Mouse (Mus musculus) liver, adult (tissue): Measurements from ENCODE around the gene Rnf187.

Experiments used
- GATA4 ChIP-seq: IDR thresholded peaks from 2 replicates; pipeline ENCODE4 v1.6.1; 2014; ENCODE audit warnings: mild to moderate bottlenecking, low read length; ENCODE audit not compliant: insufficient replicate concordance

The Rnf187 gene

DNA sequence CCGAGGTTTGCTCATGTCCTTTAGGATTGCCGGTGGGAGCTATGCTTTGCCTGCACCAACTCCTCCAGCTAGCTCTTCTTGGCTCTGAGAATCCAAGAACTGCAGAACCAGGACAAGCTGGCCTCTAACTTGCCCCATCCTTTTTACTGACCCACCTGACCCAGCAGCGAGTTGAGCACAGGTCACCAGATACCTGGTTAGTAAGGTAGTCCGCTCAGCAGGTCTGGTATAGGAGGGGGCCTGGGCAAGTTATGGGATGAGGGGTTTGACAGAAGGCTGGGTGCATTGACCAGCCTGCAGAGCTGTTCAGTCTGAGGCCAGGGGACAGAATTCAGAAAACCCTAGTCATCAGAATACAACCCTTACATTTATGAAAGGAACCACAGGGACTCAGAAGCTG, 9.7 kb downstream of the Rnf187 start:
- no peak for TF ChIP-seq GATA4

DNA sequence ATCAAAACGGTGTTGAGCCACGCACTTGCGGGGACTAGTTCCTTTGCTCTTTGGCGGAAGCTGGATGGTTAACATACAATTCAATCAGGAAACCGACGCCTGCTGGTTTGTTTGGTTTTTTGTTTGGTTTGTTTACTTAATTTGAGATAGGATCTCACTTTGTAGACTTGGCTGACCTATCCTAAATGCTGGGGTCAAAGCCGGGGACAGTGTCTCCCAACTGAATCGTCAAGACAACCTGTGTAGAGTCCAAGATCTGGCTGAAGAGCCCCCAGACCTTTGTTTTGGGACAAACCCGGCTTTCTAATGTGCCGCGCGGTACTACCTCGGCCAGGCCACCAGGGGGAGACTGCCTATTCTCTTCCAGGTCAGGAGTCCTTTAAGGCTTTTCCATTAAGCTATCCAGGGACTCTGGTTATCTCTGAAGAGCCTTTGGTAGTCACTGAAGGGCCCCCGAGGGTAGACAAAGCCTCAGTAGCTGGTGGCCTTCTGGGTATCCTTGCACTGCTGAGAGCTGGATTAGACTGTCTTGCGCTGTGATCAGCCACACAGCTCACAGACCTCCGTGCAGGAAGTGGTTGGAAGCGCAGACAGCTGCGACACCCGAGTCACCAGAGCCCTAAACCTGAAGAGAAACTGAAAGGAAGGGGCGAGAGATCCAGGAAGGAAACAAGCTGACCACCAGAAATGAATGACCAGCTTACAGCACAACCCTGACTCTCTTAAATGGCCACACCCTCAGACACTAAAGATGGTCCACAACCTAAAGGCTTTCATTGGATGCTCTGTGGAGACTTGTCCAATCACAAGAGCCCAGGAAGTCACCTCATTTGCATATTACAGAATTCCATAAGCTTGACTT, 10.7 kb downstream of the Rnf187 start:
- TF ChIP-seq GATA4 = peak; percentile 29; the same call in 1 of the 2 replicates

DNA sequence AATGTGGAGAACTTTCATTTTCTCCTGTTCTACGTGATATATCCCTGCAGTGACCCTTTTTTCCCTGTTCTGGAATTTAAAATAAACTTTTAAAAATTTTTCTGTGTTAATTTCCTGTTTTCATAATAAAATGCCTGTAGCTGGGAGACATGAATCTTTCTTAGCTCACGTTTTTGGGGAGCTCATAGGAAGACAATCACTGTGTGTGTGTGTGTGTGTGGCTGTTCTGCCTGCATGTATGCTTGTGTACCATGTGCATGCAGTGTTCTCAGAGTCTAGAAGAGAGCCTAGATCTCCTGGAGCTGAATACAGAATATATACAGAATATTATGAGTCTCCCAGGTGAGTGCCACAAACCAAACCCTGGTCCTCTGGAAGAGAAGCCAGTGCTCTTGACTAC, 11.7 kb downstream of the Rnf187 start:
- TF ChIP-seq GATA4 = no peak

DNA sequence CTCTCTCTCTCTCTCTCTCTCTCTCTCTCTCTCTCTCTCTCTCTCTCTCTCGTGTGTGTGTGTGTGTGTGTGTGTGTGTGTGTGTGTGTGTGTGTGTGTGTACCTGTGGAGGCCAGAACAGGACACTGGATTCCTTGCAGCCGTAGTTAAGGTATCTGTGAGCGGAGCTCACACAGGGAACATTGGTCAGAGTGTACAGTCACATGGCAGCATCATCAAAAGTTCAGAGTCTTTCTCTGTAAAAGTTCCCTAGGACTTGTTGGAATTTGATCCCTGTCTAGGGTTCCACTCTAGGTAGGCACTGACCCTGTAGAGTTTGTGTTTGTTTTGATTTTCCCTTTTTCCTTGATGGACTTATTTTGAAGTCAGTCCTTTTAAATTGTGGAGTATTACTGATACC, 12.1 kb downstream of the Rnf187 start:
- TF ChIP-seq GATA4 = no peak

DNA sequence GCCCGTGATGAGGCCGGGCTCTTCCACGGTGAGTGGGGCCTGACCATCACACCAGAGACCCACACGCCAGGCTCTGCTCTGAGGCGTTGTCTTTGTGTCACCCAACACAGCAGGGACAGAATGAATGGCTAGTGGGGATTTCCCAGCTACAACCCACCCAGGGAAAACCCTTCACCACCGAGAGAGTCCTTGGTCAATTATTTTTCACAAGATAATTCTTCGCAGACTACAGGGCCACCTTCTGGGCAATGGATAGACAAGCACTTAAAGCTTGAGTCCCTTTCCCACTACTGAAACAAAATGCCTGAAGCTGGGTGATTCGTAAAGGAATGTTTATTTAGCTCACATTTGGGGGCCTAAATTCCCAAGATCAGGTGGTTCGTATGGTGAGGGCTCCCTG, 16.3 kb downstream of the Rnf187 start:
- no peak for TF ChIP-seq GATA4

DNA sequence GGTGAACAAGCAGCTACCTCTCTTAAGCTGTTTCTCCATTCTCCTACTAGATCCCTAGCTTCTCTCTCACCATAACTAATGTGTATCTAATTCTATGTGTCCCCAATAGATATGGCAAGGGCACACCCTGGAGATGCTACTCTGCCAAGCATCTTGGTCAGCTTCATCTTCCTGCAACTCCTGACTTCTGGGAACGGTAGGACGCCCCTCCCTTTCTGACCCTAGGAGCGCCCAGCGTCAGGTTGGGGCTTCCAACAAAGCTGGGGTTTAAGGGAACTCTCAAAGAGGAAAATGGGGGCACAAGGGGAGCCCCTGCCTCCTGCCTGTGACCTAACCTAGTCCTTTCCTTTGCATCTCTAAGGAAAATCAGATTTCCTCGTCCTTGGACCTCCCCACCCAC, 20.0 kb downstream of the Rnf187 start:
- TF ChIP-seq GATA4 = no peak

DNA sequence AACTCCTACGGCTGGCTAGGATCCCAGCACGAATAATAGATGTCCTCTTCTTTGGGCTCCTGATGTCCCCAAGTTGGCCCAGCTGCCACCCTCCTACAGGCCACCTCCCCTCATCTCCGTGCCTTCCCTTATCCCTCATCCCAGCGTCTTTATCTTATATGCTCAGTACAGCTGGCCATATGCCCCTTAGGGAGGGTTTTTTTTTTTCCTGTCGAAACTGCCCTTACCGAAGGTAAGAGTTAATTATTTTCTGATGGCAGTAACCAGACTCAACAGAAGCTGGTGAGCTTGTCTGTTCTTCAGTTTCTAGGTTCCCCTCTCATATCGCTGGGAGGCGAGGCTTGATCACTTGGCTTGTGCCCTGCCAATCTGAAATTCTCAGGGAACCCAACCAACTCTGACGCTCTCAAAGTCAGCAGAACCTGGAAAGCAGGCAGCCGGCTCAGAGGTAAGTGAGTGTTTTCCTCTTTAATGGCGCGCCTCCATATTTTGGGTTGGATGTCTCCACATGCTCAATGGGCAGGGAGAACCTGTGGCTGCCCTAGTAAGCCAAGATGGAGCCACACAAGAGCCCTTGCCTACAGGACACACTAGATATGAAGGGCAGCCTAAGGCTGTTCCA, 20.9 kb downstream of the Rnf187 start, which contains the start of gene Btnl10:
Gene Btnl10 (plus strand): TSS at position 164 of the 622 bp plus-strand sequence.
- no peak for TF ChIP-seq GATA4

DNA sequence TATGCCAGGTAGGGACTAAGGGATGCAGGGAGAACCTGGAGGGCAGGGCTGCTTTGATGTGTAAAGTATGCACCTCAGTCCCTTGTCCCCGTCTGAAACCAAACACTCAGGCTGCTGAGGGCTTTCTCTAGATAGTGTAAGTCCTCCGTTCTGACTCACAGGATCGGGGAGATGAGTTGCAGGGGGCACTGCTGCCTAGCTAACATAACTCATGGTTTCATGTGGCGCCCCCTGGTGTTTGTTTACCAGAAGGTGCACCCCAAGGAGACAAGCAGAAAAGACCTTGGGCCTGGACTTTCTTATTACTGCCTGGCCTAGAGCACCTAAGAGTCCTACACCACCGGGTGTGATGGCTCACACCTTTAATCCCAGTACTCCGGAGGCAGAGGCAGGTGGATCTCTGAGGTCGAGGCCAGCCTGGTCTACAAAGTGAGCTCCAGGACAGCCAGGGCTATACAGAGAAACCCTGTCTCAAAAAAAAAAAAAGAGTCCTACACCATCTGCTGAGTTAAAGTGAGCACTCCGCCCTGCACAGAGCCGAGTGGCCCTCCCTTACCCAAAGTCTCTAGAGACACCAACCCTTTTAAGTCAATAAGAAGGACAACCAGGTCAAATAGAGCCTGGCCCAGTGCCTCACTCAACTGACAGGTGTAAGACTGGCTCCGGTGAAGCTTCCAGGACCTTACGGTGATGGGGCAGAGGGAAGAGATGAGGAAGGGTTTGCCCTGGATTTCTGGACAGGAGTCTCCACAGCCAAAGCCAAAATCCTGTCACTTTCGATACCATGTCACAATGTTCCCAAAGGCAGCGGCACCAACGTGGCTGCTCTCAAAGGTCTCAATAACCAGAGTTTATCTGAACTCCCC, 21.6 kb downstream of the Rnf187 start:
- TF ChIP-seq GATA4 = no peak

DNA sequence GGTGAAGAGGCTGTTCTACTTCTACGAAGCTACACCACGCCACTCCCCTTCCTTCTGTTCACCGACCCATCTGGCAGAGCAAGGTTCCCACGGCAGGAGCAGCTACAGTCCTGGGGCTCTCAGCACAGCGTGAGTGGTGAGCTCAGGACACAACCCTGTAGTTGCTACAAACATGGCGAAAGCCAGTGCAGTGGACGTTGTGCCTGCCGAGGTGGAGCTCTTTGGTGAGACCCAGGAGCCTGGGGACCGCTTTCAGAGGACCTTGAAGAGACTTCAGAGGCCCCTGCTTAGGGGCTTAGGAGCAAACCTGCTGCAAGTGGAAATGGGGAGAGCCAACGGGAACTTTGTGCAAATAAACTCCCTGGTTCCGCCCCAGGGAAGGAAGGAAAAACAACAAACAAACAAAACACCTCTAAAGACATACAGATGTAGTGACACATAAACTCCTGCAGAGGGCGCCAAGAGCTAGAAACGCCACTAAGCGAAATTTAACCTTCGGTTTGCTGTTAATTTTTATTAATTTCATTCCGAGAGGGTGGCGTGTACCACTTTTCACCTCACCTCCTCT, 24.2 kb downstream of the Rnf187 start:
- no peak for TF ChIP-seq GATA4

DNA sequence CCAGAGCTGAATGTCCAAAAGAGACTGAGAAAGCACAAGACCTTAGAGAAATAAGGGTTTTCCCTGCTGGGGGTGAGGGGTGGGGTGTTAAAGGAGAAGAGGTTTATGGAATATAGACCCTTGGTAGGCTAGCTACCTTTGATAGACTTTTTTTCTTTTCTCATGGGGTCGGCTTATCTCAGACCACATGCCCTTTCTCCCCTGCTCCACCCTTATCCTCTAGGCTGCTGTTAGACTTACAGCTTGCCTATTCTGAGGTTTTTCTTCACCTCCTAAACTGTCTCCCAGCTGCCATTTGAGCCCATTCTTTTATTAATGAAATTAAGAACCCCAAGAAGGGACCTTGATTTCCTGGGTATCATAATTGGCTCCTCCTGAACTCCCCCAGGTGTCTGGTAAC, 24.9 kb downstream of the Rnf187 start:
- no peak for TF ChIP-seq GATA4

DNA sequence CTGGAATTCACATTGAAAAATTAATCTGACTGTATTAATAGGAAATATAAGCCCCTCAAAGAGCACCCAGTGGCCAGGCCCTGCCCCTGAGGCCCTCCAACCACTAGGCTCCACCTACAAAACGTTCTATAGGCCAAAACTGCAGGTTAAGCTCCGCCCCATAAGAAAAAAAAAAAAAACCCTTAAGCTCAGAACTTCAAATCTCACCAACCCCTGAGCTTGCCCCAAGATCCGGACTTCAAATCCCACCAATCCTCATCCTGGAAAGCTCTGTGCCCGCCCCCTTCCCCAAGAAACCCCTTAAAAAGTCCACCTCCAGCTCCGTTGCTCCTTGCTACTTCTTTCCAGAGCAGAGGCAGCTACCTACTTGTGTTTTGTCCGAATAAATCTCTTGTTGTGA, 33.9 kb downstream of the Rnf187 start:
- no peak for TF ChIP-seq GATA4

DNA sequence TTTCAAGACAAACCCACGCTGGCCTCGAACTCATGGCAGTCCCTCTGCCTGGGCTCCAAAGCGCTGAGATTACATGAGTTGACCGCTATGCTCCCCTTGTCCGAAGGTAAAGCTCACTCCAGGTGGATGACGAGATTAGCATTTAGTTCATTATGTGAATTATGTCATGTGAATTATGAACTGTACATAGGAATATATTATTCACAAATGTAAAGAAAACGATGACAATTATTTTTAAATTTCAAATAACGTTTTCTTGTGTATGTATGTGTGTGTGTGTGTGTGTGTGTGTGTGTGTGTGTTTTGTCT, 34.4 kb downstream of the Rnf187 start:
- no peak for TF ChIP-seq GATA4

DNA sequence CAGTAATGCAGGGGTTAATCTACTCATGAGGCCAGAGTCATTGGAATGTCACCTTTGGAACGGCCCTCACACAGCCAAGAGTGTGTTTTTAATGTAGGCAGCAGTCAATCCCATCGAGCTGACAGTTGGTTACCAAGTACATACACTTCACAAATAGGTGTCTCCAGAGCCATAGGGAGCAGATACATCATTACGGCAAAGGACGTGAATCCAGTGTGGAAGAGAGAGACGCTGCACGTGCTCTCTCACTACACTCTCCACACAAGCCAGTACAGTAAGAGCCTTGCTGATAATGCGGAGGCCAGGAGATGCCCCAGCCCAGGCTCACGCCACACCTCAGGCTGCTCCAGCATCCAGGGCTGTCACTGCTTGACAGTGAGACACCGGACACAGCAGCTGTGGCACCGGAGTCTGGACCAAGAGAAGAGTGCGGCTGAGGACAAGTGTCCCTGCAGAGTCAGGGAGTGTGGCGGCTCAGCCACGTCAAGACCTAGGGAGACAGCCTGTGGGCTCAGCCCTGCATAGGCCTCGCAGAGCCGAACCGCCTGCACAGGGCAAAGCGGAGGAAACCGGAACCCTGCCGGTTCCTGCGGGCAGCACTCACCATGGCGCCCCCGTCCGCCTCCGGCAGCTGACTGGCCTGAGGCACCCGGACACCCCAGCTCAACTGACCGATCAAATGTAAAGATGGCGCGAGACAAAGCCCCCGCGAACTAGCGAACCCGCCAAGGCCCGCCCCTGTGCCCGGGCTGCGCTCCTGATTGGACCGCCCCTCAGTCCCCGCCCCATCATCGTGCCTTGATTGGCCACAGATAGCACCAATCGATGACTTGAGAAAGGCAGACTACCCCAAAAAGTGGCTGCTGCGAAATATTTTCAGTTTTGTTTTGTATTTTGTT, 35.0 kb downstream of the Rnf187 start, which contains the start of gene Zfp39:
Gene Zfp39 (minus strand): TSS at position 715 of the 899 bp plus-strand sequence.
- peak; percentile 12; the same call in 1 of the 2 replicates for TF ChIP-seq GATA4

DNA sequence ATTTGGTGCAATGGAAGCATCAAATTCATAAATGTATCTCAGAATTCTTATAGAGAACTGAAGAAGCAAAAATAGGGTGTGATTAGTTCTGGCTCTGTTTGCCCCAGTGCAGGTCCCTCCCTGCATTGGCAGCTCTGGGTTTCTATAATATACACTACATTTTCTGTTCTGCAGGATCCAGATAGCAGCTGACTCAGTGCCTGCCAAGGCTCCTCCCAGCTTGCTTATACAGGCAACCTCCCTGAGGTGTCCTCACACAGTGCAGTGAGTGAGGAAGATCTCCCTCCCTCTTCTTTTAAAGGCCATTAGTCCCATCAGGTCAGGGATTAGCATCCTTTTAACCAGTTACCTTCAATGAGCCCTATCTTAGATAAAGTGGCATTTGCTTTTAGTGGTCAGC, 37.6 kb downstream of the Rnf187 start:
- TF ChIP-seq GATA4 = no peak
